Mouse (Mus musculus): Measurements from ENCODE around the gene Tmem212.

The Tmem212 gene

DNA sequence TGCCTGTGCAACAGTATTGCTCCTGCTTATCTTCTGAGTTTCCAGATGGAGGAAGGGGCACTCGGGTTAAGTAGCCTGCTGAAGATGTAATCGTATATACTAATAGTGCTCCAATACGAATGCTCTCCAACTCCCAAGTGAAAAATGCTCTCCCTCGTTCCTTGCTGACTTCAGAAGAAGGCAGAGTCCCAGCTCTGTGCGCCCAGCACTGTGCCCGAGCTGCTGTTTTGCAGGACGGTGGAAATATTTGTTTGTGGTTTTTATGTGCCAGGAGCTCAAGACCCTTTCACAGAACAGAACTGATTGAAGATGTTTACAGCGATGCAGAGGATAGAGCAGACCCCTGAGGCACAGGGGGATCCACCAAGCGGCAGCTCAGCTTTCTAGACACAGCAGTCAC is 55.9 kb downstream of the Tmem212 start:
- no peak for DNase-seq

DNA sequence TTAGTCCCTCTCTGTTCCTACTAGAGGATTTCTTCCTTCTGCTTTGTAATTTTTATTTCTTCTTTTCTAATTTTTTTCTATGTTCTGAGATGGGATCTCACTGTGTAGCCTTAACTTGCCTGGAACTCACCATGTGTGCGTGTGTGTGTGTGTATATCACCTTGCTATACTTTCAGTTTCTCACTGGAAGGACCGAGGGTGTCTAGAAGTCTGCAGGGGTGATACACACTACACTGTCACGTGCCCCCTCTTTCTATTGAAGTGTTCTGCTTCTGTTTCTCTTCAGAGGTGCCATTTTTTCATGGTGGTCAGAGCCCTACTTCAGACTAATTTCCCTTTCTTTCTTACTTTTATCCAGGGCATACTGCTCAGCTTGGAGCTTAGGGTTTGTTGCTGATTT is 56.4 kb downstream of the Tmem212 start:
- DNase-seq: no peak

DNA sequence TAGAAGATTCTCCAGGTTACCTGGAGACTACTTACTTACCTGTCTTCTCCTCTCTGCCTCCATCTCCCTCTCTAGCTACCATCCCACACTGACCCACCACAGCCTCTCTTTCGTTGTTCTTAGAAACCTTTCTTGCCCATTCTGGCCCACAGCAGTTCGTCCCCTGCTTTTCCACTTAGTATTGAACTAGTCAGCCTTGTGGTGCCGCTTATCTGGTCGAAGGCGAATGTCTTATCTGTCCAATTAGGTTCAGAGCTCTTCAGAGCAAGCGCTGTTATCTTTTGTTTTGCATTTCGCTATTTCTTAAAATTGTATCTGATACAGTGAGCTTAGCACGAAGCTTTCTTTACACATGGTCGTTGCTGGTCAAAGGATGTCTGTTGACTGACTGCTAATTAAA is 56.9 kb downstream of the Tmem212 start:
- no peak for DNase-seq

DNA sequence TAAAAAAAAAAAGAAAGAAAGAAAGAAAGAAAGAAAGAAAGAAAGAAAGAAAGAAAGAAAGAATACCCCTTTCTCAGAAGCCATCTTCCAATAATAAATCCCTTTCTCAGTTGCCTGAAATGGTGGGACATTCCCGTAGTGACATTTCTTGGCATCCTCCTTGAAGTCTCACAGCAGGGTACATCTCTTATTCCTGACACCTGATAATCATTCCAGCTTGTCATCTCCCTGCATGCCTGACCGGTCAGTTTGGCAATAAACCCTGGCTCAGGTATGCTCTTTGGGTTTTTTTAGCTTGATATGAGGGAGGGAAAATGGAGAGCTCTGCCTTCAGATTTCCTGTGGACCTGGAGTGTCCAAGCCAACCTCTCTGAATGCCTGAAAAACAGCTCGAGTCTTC is 59.9 kb downstream of the Tmem212 start:
- DNase-seq: no peak

DNA sequence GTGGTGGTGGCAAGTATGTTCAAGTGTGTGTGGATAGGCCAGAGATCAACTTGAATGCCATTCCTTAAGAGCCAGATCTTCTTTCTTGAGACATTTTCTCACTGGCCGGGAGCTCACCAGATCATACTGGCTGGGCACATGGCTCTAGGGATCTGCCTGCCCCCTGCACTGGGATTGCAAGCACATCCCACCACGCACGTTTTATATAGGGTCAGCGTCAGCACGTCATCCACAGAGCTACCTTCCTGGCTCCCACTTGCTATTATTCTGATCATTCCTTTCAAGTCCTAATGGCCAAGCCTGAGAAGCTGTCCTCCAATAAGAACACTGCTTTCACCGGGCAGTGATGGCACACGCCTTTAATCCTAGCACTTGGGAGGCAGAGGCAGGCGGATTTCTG is 60.4 kb downstream of the Tmem212 start:
- no peak for DNase-seq

DNA sequence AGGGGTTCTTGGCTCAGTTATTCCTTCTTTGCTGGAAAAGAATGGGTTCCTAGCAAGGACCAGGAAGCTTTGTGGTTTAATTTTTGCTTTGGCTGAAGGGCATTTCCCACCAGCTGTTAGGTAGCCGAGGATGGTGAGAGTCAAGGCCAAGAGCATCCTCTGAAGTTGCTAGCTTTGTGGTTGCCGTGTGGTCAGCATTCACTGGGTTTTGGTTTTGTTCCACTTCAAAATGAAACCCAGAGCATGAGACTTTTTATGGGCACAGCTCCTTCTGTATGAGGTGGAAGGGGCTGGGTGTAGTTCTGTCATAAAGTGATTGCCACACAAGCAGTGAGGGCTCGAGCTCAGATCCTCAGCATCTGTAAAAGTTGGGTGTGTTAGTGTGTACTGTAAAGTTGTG is 67.4 kb downstream of the Tmem212 start:
- DNase-seq: no peak

DNA sequence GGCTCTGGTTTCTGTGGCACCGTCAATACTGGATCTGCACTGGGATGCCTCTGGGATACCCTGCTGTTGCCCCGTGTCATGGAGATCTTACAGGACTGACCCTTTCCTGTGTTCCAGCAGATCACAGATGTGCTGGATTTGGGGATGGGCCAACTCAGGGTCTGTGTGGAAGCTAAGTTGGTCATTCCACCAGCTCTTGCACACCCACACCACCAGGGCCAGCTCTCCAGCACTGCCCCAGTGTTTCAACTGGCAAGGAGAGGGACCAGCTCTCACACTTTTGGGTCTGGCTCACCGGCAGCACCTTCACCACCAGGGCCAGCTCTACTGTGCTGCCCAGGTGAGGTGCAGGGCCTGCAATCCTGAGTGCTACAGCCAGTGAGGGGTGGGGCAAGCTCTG is 68.9 kb downstream of the Tmem212 start:
- no peak for DNase-seq

DNA sequence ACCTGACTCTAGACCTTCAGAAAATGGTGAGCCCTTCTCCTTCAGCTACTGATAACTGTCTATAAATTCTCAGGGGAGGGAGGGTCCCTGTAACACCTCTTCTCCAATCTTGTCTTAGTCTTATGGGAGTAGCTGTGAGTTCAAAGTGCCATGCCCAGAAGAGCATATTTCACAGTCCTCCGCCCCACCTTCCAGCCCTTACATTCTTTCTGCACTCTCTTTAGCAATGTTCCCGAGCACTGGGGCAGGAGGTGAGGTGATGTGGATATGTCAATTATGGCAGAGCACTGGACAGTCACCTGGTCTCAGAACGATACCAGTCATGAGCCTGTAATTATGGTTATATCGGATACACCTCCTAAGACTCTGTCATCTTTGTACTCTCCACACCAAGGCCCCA is 70.2 kb downstream of the Tmem212 start:
- DNase-seq: no peak

Data from right cerebral cortex, adult 18-20 months (tissue).